In the genomic region with DNA sequence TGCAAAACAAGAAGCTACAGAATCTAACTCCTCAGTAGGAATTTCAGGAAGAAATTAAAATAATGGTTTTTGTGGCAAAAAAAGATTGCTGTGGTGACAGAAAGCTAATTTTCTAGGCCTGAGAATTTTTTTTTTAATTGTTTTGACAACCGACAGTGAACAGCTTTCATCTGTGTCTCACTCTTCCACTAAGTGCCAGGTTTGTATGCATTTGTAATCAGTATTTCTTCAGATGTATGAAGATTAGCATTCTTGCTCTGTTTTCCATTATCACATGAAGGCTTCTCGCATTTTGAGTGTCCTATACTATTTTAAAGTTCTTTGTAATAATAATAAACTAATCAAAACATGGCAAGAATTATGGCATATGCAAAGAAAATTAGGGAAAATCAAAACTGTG, we compare ENCODE assay signal across 23 mouse cellular contexts.
DNase-seq lines count a peak whose midpoint lies in the region; ATAC-seq and TF ChIP-seq lines count a peak whose summit lies in the region.
"Had no signal": no experiment of that assay in that cellular context is flagged by ENCODE, and none has a peak within 500 bp of the region (broad histone marks: within the 10 kb centered on the region; RNA-seq: fewer than 3 reads in every experiment).

No protein-coding gene starts in this region.

- H3K9me3 ChIP-seq in forebrain, embryonic 13.5 days (replicated peaks), result no peaks in the 10 kb centered on the region
- H3K9me3 ChIP-seq in forebrain, embryonic 10.5 days, result no peaks in the 10 kb centered on the region
- no peaks in the 10 kb centered on the region for H3K9me3 ChIP-seq in forebrain, embryonic 16.5 days (ENCODE audit: control insufficient read depth, low read length)
- H3K9me3 ChIP-seq: heart, embryonic 12.5 days; heart, embryonic 15.5 days; hindbrain, embryonic 10.5 days; hindbrain, embryonic 13.5 days; intestine, embryonic 15.5 days had no signal

- DNase-seq in forebrain, embryonic 10.5 days (ENCODE audit: extremely low spot score, low spot score), result no peak
- DNase-seq in layer of hippocampus, adult 2 months (ENCODE audit: low spot score in 2 of 2), result no peak
- no peak for DNase-seq in layer of hippocampus, adult 9-10 months (ENCODE audit: low spot score)
- no peak for DNase-seq in cerebellum, postnatal 10 days
- DNase-seq: adrenal gland, adult 8-10 months; adrenal gland, postnatal 25 days; cerebellum, adult 11 months; cerebellum, adult 8-10 months; cerebellum, postnatal 14 days; gastrocnemius, postnatal 25 days; heart, adult 18-20 months; heart, postnatal 10 days; heart, postnatal 36 days; kidney, adult 11 months had no signal

- no peak for TF ChIP-seq CTCF in layer of hippocampus, adult 2 months (conservative IDR thresholded peaks at IDR 0.05)

- H3K4me3 ChIP-seq in forebrain, embryonic 13.5 days, result no peak overlapping the region
- no peak overlapping the region for H3K4me3 ChIP-seq in forebrain, embryonic 10.5 days
- no peak overlapping the region for H3K4me3 ChIP-seq in layer of hippocampus, adult 2 months
- no peak overlapping the region for H3K4me3 ChIP-seq in forebrain, embryonic 16.5 days (replicated peaks; ENCODE audit: low read length)
- H3K4me3 ChIP-seq: heart, embryonic 12.5 days; heart, embryonic 15.5 days; hindbrain, embryonic 10.5 days; hindbrain, embryonic 13.5 days; intestine, embryonic 15.5 days had no signal

- no peak overlapping the region for H3K9ac ChIP-seq in forebrain, embryonic 13.5 days
- H3K9ac ChIP-seq in forebrain, embryonic 16.5 days (replicated peaks; ENCODE audit: low read depth, low read length), result no peak overlapping the region
- H3K9ac ChIP-seq: heart, embryonic 12.5 days; heart, embryonic 15.5 days; hindbrain, embryonic 13.5 days; intestine, embryonic 15.5 days had no signal

- H3K27ac ChIP-seq in forebrain, embryonic 13.5 days, result no peak overlapping the region
- no peak overlapping the region for H3K27ac ChIP-seq in forebrain, embryonic 10.5 days
- peak overlapping the region; percentile 24; the same call in 1 of the 2 replicates for H3K27ac ChIP-seq in layer of hippocampus, adult 2 months
- no peak overlapping the region for H3K27ac ChIP-seq in forebrain, embryonic 16.5 days (ENCODE audit: low read length)
- H3K27ac ChIP-seq: heart, embryonic 15.5 days; hindbrain, embryonic 10.5 days; hindbrain, embryonic 13.5 days; intestine, embryonic 15.5 days had no signal

- no peaks in the 10 kb centered on the region for H3K27me3 ChIP-seq in forebrain, embryonic 13.5 days
- H3K27me3 ChIP-seq in forebrain, embryonic 10.5 days (ENCODE audit: poor library complexity, severe bottlenecking), result no peaks in the 10 kb centered on the region
- no peaks in the 10 kb centered on the region for H3K27me3 ChIP-seq in forebrain, embryonic 16.5 days (replicated peaks; ENCODE audit: control insufficient read depth, insufficient read depth, low read length)
- H3K27me3 ChIP-seq: heart, embryonic 12.5 days; heart, embryonic 15.5 days; hindbrain, embryonic 13.5 days; intestine, embryonic 15.5 days had no signal

- WGBS in forebrain, embryonic 13.5 days, result 44% methylated on average over 2 of the region's 2 CpGs
- WGBS in forebrain, embryonic 10.5 days, result 81% methylated on average over 2 of the region's 2 CpGs
- 23% methylated on average over 2 of the region's 2 CpGs for WGBS in forebrain, embryonic 16.5 days

- no peak overlapping the region for H3K4me2 ChIP-seq in forebrain, embryonic 13.5 days
- no peak overlapping the region for H3K4me2 ChIP-seq in forebrain, embryonic 16.5 days (ENCODE audit: low read length)
- H3K4me2 ChIP-seq: heart, embryonic 12.5 days; heart, embryonic 15.5 days; hindbrain, embryonic 13.5 days; intestine, embryonic 15.5 days had no signal

- no peaks in the 10 kb centered on the region for H3K36me3 ChIP-seq in forebrain, embryonic 13.5 days (ENCODE audit: poor library complexity, severe bottlenecking)
- H3K36me3 ChIP-seq in forebrain, embryonic 10.5 days (replicated peaks), result no peaks in the 10 kb centered on the region
- no peaks in the 10 kb centered on the region for H3K36me3 ChIP-seq in forebrain, embryonic 16.5 days (ENCODE audit: control insufficient read depth, insufficient read depth)
- H3K36me3 ChIP-seq: heart, embryonic 12.5 days; heart, embryonic 15.5 days; hindbrain, embryonic 10.5 days; hindbrain, embryonic 13.5 days; intestine, embryonic 15.5 days had no signal

- ATAC-seq in forebrain, embryonic 13.5 days, result peak; percentile 57; the same call in 1 of the 2 replicates
- peak; percentile 78 for ATAC-seq in forebrain, embryonic 16.5 days
- ATAC-seq: activated CD4-positive, CD25-positive, alpha-beta regulatory T cell, adult 4 months; hindbrain, embryonic 16.5 days; intestine, embryonic 15.5 days had no signal

- 0 out of 2 replicates have a peak, but pooled peaks cover 2% of the 10 kb centered on the region for H3K4me1 ChIP-seq in forebrain, embryonic 13.5 days
- H3K4me1 ChIP-seq in forebrain, embryonic 10.5 days, result no peaks in the 10 kb centered on the region
- 0 out of 2 replicates have a peak, but pooled peaks cover 3% of the 10 kb centered on the region for H3K4me1 ChIP-seq in forebrain, embryonic 16.5 days (replicated peaks; ENCODE audit: control insufficient read depth, insufficient read depth, low read length)
- H3K4me1 ChIP-seq: heart, embryonic 12.5 days; heart, embryonic 15.5 days; hindbrain, embryonic 10.5 days; hindbrain, embryonic 13.5 days; intestine, embryonic 15.5 days had no signal
